Mouse (Mus musculus) cortical plate, adult 2 months (tissue): ENCODE results near the gene Fam170b.

Experiments used
- CTCF ChIP-seq: fragments of 200-500 bp; IDR thresholded peaks from 2 replicates; pipeline ENCODE4 v1.5.1; 2011; ENCODE audit warnings: mild to moderate bottlenecking, control low read depth, low read length; ENCODE audit not compliant: insufficient read depth; ENCODE audit errors: extremely low read depth
- POLR2A ChIP-seq: fragments of 200-500 bp; IDR thresholded peaks from 2 replicates; pipeline ENCODE4 v1.6.1; 2011; ENCODE audit warnings: mild to moderate bottlenecking, low read length, control low read depth; ENCODE audit not compliant: insufficient read depth; ENCODE audit errors: extremely low read depth

DNA sequence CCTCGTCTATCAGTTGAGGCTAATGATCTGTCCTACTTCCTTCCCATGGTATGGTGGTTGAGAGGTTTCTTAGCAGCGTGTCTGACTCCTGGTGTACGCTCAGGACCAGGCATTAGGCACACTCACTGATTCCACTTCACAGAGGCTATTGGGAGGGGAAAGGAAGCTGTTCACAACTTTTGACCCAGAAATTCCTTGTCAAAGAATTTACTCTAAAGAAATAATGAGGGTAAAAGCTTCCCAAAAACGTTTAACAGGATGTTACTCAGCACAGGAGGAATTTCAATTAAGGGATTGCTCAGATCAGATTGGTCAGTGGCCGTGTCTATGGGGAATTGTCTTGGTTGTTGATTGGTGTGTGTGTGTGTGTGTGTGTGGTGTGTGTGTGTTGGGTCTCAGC, 46.1 kb upstream of the Fam170b start:
- TF ChIP-seq CTCF (no peak), POLR2A (no peak)
